Mouse (Mus musculus) gonadal fat pad, adult 2 months (tissue): ENCODE measurements at regions not wholly inside any gene's neighbourhood (a gene's known extent, or its start where the extent isn't known, plus 50 kb on each side); places are given as distances from the start of the nearest gene placed in this dataset.

Experiments
- DNase-seq: peaks from one replicate; pipeline ENCODE4 v3.0.0-alpha.2; 2012; ENCODE audit warnings: low read depth

DNA sequence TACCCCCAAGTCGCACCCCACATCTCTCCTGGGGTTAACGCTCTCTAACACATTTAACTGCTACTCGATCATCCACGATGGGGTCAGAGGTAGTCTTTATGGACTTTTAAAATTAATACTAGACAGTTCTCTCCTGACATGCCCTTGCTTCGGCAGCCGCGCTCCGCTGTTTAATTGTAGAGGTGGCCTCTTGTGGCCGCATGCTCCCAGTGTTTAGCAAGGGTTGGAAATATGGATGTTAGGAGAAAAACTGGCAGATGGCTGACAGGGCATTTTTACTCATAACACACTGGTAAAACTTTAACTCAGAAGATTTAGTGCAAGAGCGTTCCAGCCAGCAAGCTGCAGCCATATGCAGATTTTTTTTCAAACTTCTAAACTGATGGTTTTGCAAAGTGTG lies 242.7 kb downstream of the Tshz3 start:
- DNase-seq: no peak

DNA sequence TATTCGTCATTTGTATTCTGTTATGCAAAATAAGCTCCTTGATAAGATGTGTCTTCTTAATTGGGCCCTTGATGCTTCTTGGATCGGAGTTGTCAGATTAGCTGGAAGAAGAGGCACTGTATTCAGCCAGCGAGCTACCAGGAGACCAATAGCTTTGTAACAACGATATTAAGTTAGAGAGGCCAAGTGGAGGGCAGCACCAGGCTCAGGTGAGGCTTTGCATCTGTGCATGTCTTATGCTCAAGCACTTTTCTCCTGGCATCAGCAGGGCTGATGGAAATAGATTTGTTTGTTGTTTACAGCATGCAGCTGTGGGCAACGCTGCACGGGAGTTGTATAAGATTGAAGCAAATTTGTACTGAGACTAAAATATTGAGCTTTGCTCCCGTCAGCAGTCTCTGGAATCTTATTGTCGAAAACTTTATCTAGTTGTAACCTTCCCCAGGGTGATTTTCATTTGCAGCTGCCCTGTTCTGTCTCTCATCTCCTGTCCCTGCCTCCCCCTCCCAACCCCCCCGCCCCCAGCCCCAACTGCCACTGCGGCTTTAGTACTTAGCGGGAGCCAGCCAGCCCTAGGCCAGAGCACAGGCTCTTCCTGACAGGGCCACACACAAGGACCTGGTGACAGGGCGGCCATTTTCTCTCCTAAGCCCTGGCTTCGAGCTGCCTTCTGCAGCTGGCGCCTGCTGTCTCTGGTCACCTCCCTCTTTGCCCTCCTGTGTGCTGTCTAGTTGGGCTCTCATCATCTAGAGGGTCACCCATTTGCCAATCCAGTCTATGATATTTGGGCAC lies 247.3 kb downstream of the Tshz3 start:
- no peak for DNase-seq

DNA sequence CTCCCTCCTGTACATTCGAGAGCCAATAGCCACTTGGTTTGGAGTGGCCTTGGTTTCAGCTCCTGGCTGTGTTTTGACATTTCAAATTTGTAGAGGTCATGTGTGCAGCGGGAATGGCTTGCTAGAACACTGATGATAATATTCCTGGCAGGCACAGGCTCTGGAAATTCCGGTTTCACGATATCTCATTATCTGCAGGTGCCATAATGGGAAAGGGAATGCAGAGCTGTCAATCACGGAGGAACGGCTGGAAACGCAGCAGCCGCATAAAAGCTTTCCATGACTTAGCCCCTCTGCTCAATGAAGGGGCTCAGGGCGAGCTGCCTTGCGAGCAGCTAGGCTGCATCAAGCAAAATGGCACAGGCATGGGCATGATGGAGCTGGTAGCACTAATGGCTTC lies 251.6 kb downstream of the Tshz3 start:
- no peak for DNase-seq

DNA sequence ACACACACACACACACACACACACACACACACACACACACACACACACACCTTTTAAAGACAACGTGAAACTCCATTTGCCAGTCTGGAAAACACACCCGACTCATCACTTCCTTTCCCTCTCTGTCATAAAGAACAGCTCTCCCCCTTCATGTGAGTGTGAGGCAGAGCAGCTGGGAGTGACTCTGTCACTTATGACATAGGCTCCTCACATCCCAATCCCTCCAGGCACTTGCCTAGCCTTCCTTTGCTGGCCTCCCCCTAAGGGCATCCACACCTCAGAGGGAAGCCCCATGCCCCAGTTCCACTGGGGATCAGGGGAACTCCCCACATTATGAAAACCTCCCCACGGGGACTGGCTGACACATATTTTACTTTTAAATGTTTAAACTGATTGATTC lies 257.5 kb downstream of the Tshz3 start:
- no peak for DNase-seq

DNA sequence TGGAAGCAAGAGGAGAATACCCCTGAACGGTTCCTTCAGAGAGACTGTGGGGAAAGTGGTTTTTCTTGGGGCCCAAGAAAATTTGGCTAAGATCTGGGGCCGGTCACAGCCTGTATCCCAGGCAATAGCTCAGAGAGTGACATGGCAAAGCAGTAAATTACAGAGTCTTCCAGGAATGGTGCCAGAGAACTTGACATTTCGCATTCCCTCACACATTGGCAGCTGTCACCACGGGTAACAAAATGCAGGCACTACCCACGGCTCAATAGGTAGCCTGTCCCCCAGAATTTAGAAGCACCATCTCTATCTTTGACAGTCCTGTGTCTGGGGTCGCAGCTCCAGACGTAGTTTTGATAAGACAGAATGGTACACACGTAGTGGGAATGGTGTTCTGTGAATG lies 260.3 kb downstream of the Tshz3 start:
- DNase-seq: no peak

DNA sequence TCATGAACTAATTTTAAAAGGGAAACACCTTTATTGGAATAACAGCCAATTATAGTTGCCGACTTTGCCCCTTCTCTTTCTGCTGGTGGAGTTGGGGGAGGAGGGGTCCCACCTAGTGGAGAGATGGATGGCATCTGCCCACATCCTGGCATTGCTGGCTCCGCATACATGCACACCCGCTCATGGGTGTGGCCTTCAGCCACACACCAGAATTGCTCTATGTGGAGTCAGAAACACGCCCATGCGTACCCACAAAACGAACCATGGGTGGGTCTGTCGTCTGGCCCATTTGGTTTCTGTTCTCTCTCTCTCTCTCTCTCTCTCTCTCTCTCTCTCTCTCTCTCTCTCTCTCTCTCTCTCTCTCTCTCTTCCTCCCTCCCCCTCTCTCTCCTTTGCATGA lies 273.9 kb downstream of the Tshz3 start:
- no peak for DNase-seq

DNA sequence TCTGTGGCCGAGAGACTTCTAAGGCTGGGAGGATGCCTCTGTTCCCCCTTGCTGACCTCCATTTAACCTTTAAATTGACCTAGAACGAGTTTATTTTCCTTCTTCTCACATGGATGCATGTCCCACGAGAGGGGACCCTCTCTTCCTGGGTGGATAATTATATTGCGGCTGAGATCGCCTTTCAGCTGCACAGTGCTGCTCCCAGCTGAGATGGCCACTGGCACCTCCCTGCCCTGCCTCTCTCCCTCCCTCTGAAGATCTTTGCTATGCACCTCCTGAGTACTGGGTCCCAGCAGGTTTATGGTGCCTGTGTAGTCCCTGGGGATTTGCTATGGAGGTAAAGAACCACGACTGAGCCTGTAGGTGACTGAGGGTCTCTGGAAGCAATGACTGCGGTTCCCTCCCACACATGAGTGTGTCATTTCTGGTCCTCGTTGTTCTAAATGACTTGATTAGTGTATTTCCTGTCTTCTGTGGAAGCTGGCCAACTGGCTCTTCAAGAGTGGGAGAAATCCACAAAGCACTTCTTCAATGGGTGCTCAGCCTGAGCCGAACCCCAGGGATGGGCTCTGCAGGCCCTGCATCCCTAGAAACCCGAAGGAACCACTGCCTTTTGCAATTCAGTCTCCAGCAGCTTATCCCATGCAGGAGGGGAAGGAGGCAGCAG lies 275.9 kb downstream of the Tshz3 start:
- no peak for DNase-seq

DNA sequence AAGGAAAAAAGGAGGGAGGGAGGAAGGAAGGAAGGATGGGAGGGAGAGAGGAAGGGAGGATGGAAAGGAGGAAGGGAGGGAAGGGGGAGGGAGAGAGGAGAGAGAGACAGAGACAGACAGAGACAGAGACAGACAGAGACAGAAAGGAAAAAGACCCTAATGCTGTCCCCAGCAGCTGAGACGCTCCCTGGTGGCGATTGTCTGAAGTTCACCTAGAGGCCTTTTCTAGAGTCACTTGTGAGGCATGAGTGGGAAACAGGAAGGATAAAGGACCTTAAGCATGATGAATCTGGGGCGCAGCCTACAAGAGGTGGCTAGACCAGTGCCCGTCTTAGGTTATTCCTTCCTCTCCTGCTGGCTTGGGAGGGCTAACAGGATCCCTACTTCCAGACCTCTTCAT lies 276.7 kb downstream of the Tshz3 start:
- DNase-seq: no peak

DNA sequence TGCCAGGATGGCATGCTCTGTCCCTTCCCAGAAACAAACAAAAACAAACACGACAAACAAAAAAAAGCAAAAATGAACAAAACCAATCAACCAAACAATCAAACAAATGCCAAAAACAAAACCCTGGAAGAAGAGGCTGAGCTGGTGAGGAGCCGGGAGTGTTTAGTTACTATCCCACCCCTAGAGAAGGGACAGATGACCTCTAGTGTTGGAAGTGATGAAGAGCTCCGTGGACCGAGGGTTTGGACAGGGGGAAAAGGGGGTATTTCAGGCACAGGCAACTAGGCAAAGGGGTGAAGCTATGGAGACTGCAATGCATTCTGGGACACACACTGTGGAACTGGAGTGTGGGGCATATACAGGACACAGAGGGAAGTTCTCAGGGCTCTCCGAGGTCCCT lies 277.6 kb downstream of the Tshz3 start:
- DNase-seq: no peak

DNA sequence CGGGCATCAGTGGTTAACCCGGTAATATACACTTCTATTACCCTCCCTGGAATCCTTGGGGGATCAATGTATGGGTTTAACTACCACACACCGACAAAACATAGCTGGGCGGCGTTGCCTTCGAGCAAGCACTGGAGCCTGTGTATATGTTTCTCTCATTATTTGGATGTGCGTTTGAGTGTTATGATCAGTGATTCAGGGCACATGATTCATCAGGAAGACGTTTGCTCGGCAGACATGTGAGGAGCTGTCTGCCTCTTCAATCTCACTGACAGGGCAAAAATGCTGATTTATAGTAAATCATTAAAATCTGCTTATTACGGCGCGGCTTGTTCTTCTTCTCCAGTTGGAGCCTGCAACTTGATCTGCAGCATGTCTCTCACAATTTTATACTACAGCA lies 279.9 kb downstream of the Tshz3 start:
- no peak for DNase-seq

DNA sequence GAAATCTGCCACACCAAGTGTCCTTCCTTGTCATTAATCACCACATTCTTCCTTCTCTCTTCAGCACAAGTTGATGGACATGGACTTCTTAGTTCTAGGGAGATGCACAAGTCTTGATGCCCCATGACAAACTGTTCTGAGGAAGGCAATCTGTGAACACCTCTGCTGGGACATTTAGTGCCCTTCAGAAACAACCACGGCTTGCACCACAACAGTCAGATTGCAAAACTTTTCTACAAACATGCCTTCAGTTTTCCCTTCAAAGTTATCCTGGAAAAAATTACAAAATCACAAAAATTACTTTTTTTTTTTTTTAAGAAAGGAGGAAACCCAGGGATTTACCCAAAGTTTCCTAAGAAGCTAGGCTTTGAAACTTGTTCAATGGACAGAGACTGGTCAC lies 291.5 kb downstream of the Tshz3 start:
- no peak for DNase-seq

DNA sequence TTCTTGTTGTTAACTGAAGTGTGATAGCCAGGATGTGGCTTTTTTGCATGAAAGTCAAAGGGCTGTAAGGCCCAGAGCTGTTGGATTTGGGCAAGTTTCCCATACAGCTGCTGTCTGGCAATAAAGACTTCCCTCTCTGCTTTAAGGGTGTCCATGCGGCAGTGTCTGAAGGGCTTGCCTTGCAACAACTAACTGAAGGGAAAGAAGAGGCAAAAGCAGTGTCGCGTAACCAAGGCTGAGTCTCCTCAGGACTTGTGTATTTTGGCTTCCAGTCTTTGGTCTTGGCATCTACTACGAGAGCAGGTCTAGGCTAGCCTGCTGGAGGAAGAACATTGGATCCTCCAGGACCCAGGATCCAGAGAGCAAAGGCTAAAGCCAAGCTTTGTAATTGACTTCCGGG lies 306.7 kb downstream of the Tshz3 start:
- peak; percentile 58 for DNase-seq

DNA sequence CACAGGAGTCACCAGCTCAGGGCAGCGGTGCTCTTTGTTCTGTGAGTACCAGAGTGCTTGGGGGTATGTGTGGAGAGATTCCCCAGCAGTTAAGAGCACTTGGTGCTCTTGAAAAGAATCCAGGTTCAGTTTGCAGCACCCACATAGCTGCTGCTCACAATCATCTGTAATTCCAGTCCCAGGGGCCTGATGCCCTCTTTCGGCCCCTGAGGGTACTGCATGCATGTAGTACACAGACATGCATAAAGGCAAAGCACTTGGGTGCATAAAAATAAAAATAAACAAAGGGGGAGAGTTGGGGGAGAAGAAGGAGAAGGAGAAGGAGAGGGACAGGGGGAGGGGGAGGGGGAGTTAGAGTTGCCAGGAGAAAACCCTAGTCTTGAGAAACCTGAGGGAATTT lies 307.8 kb downstream of the Tshz3 start:
- no peak for DNase-seq

DNA sequence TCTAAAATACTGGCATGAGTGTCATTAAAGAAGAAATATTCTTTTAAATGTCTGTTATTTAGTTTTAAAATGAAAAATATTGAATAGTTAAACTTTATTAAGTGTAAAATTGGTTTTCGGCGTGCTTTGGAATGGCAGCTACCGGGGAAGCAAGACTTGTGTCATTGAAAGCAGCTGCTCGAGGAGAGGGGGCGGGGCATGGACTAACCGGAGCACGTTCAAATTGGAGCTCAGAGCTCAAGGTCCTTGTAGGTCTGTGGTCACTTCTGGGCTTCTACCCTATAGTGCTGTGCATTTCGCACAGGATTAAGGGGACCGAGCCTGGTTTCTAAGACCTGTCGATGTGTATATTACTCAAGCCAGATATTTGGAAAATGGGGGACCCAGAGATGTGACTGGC lies 309.0 kb downstream of the Tshz3 start:
- DNase-seq: no peak

DNA sequence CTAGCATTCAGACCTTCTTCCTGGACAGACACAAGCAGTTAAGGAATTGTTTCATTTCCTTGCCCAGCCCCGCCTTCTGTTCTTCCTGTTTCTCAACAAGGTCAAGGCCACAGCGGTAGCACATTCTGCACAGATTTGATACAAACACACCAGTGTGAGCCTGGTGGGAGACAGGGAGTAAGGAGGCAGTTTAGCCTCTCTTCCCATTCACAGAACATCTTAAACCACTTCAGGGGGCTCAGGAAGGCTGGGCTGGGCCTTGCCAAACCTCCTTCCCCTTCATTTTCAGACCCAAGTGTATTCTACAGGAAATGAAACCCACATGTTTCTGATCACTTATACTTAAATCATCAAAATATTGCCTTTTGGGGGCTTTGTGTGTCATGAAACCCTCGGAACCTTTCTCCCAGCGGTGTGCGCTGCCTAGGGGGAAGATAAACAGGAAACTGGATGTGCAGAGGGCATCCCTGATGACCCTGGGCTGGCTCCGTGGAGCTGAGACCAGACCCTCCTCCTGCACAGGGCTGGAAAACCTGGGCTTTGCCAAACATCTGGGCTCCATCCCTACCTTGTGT lies 313.3 kb downstream of the Tshz3 start:
- no peak for DNase-seq

DNA sequence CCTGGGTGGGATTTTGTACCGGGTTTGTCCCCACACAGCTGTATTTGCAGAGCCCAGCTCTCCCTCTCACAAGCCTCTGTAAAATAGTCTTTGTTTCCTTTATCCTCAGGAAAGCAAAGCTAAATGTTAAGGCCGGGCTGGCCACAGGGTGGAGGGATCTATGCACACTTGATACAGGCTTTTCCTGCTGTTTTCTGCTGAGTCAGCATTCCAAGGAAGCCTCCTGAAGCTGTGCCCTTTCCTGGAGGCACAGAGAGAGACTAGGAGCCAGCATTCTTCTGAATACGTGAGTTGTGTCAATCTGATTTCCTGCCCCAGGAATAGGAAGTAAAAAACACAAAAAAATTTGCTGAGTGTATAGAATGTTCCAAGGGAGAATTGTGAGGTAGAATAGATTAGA lies 322.2 kb downstream of the Tshz3 start:
- DNase-seq: no peak

DNA sequence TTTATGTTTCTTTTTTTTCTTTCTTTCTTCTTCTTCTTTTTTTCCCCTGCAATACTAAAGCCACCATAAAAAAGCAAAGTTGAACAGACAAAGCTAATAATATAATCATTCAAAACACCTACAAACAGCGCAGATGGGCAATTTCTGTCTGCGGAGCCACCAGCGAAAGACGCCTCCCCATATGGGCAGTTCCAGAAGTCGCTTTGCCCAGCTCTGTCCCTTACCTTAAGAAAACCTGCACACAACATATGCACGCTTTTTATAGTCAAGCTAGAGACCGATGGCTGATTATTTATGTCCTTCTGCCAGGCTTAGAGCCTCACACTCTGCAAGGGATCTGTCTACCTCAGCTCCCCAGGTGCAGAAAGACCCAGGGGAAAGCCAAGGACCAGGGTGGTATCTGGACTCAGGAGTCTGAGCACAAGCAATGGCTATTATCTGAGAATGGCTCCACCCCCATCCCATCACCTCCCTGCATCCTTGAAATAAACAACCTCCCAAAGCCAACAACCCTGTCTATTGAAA lies 326.6 kb downstream of the Tshz3 start:
- no peak for DNase-seq

DNA sequence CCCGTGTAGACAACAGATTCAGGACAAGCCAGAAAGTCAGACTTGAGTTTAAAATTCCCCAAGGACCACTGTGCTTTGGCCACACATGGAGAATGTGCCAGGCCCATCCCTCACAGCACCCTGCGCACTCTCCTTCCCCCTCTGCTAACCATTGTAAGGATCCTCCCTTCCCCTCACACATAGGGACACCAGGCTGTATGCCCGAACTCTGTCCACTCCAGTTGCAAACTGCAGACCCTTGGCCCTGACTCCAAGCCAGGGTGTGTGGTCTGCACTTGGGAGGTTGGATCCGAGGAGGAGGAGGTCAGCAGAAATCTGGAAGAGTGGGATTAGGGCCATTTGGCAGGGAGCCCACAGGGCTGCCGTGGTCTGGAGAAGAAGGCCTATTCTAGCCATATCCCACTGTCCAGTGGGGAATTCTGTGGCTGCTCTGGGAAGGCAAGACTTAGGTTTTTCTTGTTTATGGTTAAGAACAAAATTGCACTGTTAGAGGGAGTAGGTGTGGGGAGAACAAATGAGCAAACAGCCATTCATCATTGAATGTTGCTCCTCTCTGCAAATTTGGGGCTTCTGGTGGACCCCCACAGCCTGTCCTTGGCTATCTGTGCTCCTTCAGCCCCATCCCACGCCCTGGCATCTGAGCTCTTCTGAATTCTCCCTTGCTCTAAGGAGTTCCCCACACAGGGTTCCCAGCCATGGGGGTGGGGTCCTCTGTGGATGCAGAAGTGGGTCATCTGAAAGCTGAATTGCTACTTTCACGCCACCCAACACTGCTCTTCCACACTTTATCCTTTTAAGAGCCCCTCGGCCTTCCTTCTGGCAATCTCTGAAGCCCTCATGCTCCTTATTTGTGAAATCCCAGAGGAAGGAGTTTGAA lies 366.9 kb downstream of the Tshz3 start:
- no peak for DNase-seq

DNA sequence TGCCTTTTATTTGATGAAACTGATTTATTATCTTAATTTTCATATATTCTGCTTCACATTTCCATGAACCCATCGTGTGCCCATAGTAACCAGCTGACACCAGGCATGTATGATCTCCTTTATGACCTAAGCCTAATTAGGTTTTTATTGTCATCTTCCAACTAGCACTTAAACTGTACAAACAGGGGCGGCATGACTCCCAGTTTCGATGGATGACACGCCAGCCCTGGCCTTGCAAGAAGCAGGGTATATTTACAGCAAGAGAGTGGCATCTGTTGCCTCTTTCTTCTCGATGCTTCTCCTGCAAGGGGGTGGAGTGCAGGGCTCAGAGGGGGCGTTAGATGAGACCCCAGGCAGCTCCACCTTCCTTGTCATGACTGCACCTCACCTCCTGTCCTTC lies 379.8 kb downstream of the Tshz3 start:
- no peak for DNase-seq

DNA sequence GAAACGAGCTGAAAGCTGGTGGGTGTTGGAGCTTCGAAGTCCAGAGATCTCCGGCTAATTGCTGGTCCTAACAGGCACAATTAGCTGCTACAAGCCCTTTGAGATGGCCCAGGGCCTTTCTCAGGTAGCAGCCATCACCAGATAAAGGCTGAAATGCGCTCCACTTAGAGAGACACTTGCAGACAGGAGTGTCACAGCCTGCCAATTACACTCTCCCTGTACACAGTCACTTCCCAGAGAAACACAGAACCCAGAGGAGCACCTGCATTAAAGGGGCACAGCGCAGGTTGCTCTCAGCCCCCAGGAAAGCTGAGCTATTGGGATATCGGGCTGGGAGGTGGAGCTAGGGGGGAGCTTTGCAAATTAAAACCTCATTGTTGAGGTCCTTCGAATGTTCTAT lies 380.2 kb downstream of the Tshz3 start:
- no peak for DNase-seq

DNA sequence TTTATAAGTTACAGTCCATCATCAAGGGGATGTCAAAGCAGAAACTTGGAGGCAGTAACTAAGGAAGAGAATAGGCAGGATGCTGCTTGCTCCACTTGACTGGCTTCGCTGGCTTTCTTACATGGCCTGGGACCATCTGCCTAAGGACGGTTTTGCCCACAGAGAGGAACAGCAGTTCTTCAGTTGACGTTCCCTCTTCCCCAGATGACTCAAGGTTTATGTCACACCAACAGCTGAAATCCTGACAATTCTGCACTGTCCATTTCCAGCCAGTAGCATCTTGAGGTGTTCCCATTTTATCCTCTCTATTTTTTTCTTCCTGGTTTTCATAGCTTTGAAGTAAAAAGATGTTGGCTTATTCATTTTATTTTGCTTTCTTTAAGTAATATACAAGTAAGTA lies 391.8 kb downstream of the Tshz3 start:
- no peak for DNase-seq

DNA sequence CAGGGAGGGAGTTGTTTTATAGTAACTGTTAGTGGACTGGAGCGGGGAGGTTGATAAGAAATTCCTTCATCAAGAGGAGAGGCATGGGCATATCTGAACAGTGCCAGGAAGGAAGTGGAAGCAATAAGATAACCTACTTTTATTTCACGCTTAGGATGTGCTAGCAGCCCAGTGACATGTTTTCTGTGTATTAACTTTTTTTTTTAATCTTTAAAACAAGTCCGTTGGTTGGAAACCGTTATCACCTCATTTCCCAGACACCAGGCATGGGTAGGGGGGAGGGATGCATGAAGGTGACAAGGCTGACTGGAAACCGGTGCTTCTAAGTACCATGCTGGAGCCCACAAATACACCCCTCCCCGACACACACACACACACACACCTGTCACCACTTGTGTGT lies 394.7 kb downstream of the Tshz3 start:
- no peak for DNase-seq
